Mouse (Mus musculus) sigmoid colon, adult 10 weeks (tissue): ENCODE measurements around the gene D630036H23Rik. TPM values are rescaled to one million over a fixed set of nuclear protein-coding genes. Genes with fewer than 3 reads are reported as not detected.

Source experiments
- polyA plus RNA-seq: library from polyadenylated mRNA; stranded (reverse); fragments of 350-450 nt; fragmentation: Illumina TruSeq; extraction: RNeasy Lipid Tissue Mini Kit (QIAGEN cat#74804); gene quantifications from one replicate; pipeline ENCODE4 v1.2.3, GENCODE M21; 2014; ENCODE audit warnings: low read depth, low replicate concordance

D630036H23Rik gene
- not detected for polyA plus RNA-seq

GRCm38 (mm10) chr12:36381441-36382340 is at the start of gene D630036H23Rik, which contains the start of gene Ispd:
Gene D630036H23Rik (minus strand): TSS chr12:36382181.
Gene Ispd (plus strand): TSS chr12:36381450.

Other genes starting within 250 kb of the D630036H23Rik start
- 53.8 TPM for gene Ankmy2, start 225.1 kb downstream of the D630036H23Rik start, polyA plus RNA-seq
- 62.6 TPM for gene Bzw2, start 224.1 kb downstream of the D630036H23Rik start, polyA plus RNA-seq
- gene Lrrc72, start 128.8 kb downstream of the D630036H23Rik start, polyA plus RNA-seq, result not detected
- 4.7 TPM for gene Sostdc1, start 68.0 kb downstream of the D630036H23Rik start, polyA plus RNA-seq
- gene Ispd, start 731 bp downstream of the D630036H23Rik start, polyA plus RNA-seq, result 6.4 TPM